Mouse (Mus musculus): ENCODE data around the gene Cald1.

Gene Cald1

DNA sequence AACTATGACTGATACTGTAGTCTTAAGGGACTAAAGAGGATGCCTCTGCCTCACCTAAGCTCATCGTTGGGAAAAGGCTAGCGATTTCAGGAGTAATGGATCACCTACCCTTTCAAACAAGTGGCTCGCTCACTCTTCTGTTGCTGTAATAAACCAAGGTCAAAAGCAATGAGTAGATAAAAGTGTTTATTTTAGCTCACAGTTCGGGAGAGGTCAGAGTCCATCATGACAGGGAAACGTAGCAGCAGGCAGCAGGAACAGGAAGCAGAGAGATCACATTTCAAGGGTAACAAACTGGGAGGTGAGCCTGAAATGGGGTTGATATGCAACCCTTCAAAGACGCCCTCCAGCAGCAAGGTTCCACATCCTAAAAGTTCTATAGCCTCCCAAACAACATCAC, 64.3 kb downstream of the Cald1 start:
- in situ Hi-C loops (cut with MboI; ENCODE audit: low sequenced_read_pairs) = no loop called here

DNA sequence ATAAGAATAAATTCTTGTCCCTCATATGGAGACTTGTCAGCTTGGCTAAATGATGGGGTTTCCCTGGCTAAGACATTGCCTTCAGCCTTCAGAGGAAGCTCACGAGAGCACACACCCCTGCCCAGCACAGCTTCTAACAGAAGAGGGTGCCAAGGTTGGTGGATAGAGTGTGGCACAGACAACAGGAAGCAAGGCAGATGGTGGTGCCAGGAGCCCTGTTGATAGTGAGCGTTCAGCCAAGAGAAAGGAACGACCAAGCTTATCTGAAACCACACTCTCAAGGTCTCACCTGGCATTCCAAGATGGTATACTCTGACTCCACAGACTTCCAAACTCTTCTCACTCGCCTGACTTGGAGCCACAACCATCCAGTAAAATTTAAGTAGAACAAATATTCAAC, 66.0 kb downstream of the Cald1 start:
- in situ Hi-C loops (cut with MboI; ENCODE audit: low sequenced_read_pairs) = no loop called here

- in situ Hi-C loops (cut with MboI; ENCODE audit: low sequenced_read_pairs) = no loop called here
Observed at GRCm38 (mm10) chr6:34664749-34665148, 66.4 kb downstream of the Cald1 start.

- in situ Hi-C loops (cut with MboI; ENCODE audit: low sequenced_read_pairs) = no loop called here
Observed at GRCm38 (mm10) chr6:34668739-34669254, 70.5 kb downstream of the Cald1 start.

GRCm38 (mm10) chr6:34671355-34671754, 73.1 kb downstream of the Cald1 start:
- in situ Hi-C loops (cut with MboI; ENCODE audit: low sequenced_read_pairs) = no loop called here

GRCm38 (mm10) chr6:34674416-34674815, 76.1 kb downstream of the Cald1 start:
- in situ Hi-C loops (cut with MboI; ENCODE audit: low sequenced_read_pairs) = no loop called here

DNA sequence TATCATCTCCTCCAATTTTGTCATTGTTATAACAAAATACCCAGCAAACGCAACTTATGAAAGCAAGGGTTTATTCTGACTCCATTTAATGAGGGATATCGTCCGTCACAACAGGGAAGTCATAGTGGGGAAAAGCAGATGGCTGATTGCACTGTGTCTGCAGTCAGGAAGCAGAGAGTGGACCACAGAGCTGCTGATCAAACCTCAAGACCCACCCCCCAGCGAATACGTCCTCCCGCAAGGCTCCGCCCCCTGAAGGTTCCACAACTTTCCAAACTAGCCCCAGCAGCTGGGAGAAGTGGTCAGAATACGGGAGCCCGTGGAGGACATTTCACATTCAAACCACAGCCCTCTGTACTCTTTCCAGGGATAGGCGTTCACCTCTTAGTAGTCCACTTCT, 76.6 kb downstream of the Cald1 start:
- in situ Hi-C loops (cut with MboI; ENCODE audit: low sequenced_read_pairs) = no loop called here

DNA sequence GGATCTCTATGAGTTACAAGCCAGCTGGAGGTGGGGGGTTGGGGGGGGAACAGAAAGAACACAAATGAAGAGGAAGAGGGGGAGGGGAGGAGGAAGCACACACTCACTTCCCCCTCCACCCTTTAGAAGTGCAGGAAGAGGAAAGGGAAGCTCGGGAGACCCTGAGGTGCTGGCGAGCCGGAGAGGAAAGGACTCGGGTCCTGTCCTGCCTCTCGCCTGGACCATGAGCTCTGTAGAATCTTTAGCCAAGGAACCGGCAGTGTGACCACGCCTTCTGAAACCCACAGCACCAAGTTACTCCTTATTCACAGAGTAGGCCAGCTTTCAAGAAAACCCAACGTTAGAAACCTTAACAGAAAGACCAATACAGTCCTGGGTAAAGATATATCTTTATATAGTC, 83.8 kb downstream of the Cald1 start:
- in situ Hi-C loops (cut with MboI; ENCODE audit: low sequenced_read_pairs) = no loop called here

- in situ Hi-C loops (cut with MboI; ENCODE audit: low sequenced_read_pairs) = no loop called here
Observed at GRCm38 (mm10) chr6:34684886-34685285, 86.6 kb downstream of the Cald1 start.

- in situ Hi-C loops (cut with MboI; ENCODE audit: low sequenced_read_pairs) = no loop called here
Observed at GRCm38 (mm10) chr6:34688971-34689370, 90.7 kb downstream of the Cald1 start.

- in situ Hi-C loops (cut with MboI; ENCODE audit: low sequenced_read_pairs) = no loop called here
Observed at GRCm38 (mm10) chr6:34691416-34691815, 93.1 kb downstream of the Cald1 start.

DNA sequence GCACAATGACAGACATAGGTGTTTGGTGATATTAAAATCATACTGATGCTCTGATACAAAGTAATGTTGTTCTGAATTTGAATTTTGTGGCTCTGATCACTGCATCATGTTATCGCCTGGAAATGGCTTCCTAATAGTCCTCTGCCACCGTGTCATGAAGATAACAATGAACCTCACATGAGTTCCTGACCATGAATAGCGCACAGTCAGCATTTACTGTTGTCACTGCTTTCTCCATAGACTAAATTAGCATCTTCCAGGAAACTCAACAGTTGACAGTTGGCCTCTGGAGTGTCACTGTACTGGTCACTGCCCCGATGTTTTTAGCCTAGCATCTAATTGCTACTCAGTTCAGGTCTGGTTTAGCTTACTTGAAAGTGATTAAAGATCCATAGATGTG, 95.8 kb downstream of the Cald1 start:
- in situ Hi-C loops (cut with MboI; ENCODE audit: low sequenced_read_pairs) = no loop called here

- in situ Hi-C loops (cut with MboI; ENCODE audit: low sequenced_read_pairs) = no loop called here
Observed at GRCm38 (mm10) chr6:34703421-34704120, 105.3 kb downstream of the Cald1 start.

GRCm38 (mm10) chr6:34707521-34707920, 109.2 kb downstream of the Cald1 start:
- in situ Hi-C loops (cut with MboI; ENCODE audit: low sequenced_read_pairs) = no loop called here

DNA sequence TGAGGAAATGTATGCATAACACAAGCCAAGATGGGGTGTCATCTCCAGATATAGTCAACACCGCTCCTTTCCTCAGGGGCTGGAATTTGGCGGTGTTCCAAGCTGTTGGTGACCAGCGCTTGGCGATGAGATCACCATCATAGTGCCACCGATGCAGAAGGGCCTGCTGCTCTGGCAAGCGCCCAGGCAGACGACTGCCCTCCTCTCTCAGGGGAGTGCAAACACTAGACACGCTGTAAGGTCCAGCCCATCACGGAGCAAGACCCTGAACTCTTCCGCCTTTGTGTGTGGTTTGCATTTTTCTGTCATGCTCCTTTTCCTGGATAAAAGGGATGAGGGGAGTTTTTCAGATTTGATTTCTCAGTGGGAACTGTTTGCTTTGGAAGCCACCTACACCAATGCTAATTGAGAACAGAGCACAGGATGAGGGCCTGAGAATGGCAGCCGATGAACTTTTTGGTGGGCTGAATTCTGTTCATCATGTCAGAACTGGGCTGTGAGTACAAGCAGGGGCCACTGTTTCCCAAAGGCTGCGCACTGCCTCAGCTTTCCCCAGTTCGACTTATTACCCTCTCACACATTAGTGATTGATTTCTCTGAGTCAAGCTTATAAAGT, 110.5 kb downstream of the Cald1 start:
- in situ Hi-C loops (cut with MboI; ENCODE audit: low sequenced_read_pairs) = no loop called here

DNA sequence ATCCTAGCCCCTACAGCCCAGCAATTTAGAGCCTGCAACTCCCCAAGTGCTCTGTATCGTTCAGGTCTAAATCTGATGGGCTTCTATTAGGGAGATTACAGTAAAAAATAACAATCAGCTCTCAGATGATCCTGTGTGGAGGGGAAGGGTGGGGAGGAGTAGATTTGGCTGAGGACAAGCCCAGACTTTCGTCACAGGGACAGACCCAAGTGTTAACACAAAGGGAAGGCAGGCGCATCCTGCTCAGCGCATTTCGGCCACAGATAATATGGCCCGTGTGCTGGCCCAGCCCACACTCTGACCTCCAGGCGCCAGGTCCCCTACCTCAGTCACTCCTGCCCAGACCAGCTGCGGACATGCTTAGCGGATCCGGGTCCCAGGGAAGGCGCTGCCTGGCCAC, 111.0 kb downstream of the Cald1 start:
- in situ Hi-C loops (cut with MboI; ENCODE audit: low sequenced_read_pairs) = no loop called here

DNA sequence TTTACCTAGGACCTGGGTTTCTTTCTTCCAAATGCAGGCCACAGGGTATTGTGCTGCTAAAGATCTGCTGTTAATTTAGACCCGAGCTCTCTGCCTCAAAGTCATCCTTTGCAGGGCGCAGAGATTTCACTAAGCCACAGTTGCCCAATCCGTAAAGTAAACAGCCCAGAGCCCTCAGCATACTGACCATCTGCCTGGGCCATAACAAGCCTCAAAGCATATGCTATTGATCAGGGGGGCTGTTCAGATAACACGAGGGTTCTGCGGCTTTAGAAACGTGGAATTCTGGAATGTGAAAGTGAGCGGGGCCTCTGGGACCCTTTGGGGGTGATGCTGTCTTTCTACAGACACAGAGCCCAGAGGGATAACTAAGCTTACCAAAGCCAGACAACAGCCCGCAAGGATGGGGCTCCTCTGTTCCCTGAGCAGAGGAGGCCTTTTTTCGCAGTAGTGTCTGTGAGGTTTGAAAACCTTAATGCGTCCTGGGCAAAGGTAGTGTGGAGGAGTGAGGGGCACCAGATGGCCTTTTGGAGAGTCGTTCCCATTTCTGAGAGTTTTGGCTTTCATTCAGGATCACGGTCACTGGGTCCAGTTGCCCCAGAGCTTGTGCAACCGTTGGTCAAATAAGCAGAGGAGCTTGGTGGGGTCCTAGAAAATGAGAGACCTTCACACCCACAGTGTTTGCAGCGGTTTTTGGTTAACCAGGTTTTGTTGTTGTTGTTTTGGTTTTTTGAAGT, 111.8 kb downstream of the Cald1 start:
- in situ Hi-C loops (cut with MboI; ENCODE audit: low sequenced_read_pairs) = no loop called here

GRCm38 (mm10) chr6:34710848-34711247, 112.5 kb downstream of the Cald1 start:
- in situ Hi-C loops (cut with MboI; ENCODE audit: low sequenced_read_pairs) = no loop called here

- in situ Hi-C loops (cut with MboI; ENCODE audit: low sequenced_read_pairs) = no loop called here
Observed at GRCm38 (mm10) chr6:34711620-34712019, 113.3 kb downstream of the Cald1 start.

DNA sequence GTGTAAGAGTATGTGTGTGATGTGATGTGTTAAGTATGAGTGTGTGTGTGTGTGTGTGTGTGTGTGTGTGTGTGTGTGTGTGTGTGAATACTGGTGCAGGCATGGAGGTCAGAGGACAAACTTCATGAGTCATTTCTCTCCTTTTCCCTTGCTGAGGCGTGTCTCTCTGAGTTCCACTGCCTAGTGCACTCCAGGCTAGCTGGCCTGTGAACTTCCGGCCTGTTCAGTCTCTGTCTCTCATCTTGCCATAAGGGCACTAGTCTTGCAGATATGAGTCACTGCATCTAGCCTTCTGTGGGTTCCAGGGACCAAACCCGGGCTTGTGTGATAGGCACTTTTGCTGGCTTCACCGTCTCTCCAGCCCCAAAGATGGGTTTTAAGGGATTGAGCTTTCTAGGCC, 114.9 kb downstream of the Cald1 start:
- in situ Hi-C loops (cut with MboI; ENCODE audit: low sequenced_read_pairs) = no loop called here

GRCm38 (mm10) chr6:34713777-34714176, 115.5 kb downstream of the Cald1 start:
- in situ Hi-C loops (cut with MboI; ENCODE audit: low sequenced_read_pairs) = no loop called here

DNA sequence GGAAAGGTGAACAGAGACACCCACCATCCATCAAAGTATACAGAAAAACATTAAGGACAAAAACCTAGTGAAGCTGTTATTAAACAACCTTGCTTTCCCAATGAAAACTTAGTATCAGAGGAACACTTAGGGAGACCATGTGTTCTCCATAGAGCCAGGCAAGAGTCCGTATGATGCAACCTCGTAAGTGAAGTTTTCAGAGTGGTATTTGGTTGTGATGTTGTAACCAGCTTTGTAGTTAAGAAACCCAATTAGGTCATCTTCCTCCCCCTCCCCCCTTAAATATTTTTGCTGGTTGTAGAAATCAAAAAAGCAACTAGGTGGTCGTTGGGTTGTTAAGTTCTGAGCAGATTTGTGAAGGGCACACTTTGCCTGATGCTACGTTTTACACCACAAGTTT, 116.3 kb downstream of the Cald1 start:
- in situ Hi-C loops (cut with MboI; ENCODE audit: low sequenced_read_pairs) = no loop called here
